Mouse (Mus musculus) leukemia stem cell, adult 10-12 weeks (primary cell): ENCODE measurements around the gene Tgoln1. TPM values are rescaled to one million over a fixed set of nuclear protein-coding genes. Genes with fewer than 3 reads are reported as not detected.

Experiments used
- polyA plus RNA-seq: library from polyadenylated mRNA; stranded (reverse); fragments of >175 nt; gene quantifications from 2 replicates; pipeline ENCODE4 v1.2.3, GENCODE M21; 2012; ENCODE audit warnings: low replicate concordance

The Tgoln1 gene
- 0.92 and 4.6 TPM in 2 replicates for polyA plus RNA-seq

DNA sequence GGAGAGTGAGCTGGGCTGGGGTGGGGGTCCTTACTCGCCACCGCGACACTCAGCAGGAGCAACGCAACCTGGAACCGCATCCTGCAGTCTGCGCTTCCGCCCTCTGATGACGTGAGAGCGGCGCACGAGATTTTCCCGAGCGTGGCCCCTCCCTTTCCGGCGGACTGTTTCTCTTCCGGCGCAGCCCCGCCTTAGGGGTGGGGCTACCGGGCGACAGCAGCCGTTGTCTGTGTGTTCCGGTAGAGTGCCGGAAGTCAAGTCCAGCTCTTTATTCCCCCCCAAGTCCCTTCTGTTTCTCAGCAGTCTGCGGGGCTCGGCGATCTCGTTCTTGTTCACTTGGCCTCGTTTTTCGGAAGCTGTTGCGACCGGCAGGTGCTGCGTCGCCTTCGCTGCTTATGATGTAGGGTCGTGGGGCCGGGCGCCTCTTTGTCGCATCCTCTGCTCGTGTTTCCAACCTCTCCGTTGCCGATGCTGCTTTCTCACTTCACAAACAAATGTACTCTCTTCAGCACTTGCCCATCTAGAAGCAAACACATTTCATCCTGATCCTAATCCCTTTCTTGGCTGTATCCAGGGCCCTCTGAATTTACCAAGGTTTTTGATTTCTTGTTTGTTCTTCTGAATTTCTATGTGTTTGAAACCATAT lies at the start of gene Tgoln1:
Gene Tgoln1 (minus strand): TSS at position 358 of the 646 bp plus-strand sequence.

DNA sequence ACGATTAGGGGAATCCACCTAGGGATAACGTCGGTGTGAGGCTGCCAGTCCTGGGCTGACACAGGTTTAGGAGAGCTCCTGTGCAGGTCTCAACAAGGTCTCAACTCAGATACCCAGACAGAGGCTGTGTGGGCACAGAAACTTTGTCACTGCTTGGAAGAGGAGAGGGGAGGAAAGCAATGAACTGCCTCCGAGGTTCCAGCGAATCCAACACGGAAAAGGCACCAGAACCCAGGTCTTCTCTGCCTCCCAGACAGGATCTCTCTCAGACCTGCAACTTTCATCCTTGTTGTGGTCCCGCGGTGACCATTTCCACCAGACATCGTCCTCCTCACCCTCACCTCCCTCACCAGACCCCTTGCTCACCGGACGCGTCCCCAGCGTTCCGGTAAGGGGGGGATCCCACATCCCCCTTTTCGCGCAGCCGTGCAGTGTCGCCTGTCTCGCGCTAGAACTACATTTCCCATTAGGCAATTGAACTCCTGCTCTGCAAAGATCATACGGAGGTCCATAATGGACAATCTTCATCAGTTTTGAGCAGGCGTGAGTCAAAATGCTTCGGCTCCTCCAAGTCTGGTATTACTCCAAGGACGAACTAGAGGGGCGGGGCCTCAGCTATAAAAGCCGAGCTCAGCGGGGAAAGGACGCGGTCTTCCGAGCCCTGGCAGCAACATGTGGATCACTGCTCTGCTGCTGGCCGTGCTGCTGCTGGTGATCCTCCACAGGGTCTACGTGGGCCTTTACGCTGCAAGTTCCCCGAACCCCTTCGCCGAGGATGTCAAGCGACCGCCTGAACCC lies 18.6 kb downstream of the Tgoln1 start, which contains the start of the genes Elmod3 and Retsat:
Gene Elmod3 (minus strand): TSS at position 458 of the 798 bp plus-strand sequence.
Gene Retsat (plus strand): TSS at position 520 of the 798 bp plus-strand sequence.

Other genes starting within 250 kb of the Tgoln1 start
- 32.7 and 47.3 TPM in 2 replicates for gene Vamp5, start 236.5 kb downstream of the Tgoln1 start, polyA plus RNA-seq
- gene Vamp8, start 226.3 kb downstream of the Tgoln1 start, polyA plus RNA-seq: 21.3 and 54.2 TPM in 2 replicates
- gene Ggcx, start 202.7 kb downstream of the Tgoln1 start, polyA plus RNA-seq: 5.9 and 7.0 TPM in 2 replicates
- gene Mat2a, start 177.4 kb downstream of the Tgoln1 start, polyA plus RNA-seq: 16.3 and 150 TPM in 2 replicates
- gene Sh2d6, start 95.3 kb downstream of the Tgoln1 start, polyA plus RNA-seq: not detected in 2 replicates
- 31.6 and 60.9 TPM in 2 replicates for gene Capg, start 72.6 kb downstream of the Tgoln1 start, polyA plus RNA-seq
- 27.5 and 32.1 TPM in 2 replicates for gene Elmod3, start 18.6 kb downstream of the Tgoln1 start, polyA plus RNA-seq
- 2.9 and 19.0 TPM in 2 replicates for gene Retsat, start 18.5 kb downstream of the Tgoln1 start, polyA plus RNA-seq
- gene Tcf7l1, start 172.3 kb upstream of the Tgoln1 start, polyA plus RNA-seq: 0.57 and 0.85 TPM in 2 replicates